Mouse (Mus musculus) gastrocnemius, postnatal 10 days (tissue): ENCODE measurements around the gene Map3k12. TPM values are rescaled to one million over a fixed set of nuclear protein-coding genes. Genes with fewer than 3 reads are reported as not detected.

Experiments
- DNase-seq: peaks from one replicate; pipeline ENCODE4 v3.0.0; 2021; ENCODE audit warnings: mixed read lengths
- total RNA-seq, 2 experiments: library from RNA; stranded (reverse); gene quantifications; 2 replicates each; pipeline ENCODE4 v1.2.3; 2021

Map3k12 gene
- total RNA-seq, 2 experiments from 2014 or later, result 3.8 to 4.9 TPM

DNA sequence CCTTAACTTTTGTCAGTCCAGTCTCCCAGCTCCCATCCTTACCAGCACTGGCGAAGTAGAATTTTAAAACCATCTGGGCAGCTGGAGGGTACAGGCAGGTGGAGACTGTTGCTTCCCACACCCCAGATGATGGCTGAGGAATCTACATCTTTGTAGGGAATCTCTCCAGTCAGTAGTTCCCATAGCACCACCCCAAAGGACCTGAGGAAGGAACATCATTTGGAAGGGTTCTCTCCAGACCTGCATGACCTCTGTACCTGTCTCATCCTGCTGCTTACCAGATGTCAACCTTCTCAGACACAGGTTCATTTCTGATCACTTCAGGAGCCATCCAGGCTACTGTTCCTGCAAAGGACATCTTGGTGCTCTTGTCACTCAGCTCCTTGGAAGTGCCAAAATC, 13.4 kb downstream of the Map3k12 start, which contains the start of gene Gm10337:
Gene Gm10337 (plus strand): TSS at position 276 of the 400 bp plus-strand sequence.
- DNase-seq, result no peak

DNA sequence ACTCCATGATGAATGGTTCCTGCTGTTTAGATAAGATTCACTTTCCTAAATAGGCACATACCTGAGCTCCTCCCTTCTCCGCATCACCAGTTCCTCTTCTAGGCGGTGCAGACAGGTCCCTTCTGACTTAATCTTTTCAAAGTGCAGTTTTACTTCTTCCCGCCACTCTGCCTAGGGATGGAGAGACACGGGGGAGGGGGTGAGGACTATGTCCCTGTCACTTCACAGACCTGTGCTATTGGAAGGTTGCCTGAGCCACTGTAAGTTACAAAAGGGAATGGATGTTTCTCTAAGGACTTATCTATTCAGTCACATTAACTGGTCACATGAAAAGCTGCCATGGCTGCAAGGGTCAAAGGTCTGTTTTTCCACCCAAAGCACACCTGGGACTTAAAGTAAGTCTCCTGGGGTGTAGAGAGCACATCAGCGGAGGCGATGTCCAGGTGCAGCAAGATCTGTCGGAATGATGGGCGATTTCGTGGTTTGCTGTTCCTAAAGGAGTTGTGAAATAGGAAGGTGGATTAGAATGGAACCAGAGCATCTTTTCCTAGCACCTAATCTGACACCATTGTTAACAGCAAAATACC, 14.5 kb downstream of the Map3k12 start:
- DNase-seq, result no peak

DNA sequence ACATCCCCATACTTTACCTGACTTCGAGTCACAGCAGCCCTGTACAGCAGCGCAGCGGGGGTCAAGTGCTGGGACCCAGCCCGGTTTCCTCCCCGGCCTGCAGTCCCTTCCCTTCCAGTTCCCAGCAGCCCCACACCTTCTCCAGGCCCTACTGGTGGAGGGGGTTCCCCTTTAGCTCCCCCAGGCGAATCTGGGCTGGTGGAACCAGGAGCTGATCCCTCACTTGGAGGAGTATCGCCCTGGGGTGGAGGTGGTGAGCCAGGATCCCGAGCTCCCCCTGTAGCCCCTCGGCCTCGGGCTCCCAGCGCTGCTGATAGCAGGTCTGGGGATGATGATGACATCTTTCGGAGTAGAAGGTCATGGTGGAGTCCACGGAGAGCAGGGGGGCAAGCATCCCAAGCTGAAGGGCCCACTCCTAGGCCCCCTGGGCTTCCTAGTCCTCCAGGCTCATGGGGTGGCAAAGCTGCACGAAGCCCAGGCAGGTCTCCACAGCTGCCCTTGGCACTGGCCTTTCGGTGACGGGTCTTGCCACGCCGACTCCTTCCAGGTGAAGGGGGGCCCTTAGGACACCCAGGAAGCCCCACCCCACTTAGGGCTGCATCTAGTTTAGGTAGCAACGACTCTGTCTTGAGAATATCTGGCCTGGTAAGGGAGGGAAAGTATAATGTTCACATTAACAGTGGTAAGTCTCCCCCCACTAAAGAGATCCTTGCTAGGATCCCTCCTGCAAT, 15.6 kb downstream of the Map3k12 start:
- no peak for DNase-seq

DNA sequence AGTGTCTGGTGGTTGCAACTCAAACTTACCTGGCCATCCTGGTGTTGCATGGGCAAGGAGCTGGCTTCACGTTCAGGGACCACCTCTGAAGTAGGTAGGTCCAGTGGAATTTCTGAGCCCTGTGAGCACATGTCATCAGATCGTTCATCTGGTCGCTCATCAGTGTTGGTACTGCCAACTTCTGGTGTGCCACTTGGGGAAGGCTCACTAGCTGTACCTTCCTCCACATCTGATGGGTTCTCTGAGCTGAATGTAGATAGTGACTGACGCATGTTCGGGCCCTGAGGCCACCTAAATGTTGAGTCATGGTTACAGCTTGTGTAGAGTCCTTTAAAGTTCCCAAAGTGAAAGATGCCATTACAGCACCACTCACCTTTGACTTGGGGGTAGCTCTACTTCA, 16.4 kb downstream of the Map3k12 start:
- DNase-seq, result no peak

DNA sequence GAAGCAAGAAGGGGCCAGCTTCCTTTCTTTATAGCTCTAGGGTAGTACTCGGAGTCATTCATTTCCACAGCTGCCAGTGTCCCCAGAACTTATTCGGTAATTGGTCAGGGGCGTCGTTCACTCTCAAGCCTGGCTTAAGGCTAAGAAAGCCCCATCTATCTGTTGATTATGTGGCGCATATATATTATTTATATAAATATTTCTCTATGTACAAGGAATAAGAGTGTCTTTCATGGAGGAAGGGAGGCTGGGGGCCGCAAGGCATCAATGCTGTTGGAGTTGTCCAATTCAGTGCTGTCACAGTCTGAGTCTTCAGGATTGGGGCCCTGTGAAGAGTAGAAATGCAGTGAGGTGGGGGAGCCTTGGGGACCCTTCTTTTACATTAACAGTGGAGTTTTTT, 17.0 kb downstream of the Map3k12 start:
- DNase-seq, result no peak

DNA sequence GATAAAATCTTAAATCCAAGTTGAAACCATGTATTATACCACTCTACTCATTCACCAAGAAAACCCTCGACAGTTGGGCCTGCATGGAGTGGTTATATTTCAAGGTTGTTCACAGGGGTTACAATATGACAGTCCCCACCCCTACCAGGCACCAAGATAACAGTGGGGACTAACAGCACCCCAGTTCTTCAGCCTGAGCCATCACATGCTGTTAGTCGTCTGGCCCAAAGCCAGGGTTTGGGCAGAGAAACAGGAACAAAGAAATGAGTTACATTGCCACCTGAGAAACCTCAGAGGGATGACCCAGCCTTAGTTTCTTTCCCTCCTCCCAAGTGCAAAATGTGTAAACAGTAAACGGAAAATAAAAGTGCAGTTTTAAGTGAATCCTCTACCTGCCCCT, 17.5 kb downstream of the Map3k12 start:
- no peak for DNase-seq

DNA sequence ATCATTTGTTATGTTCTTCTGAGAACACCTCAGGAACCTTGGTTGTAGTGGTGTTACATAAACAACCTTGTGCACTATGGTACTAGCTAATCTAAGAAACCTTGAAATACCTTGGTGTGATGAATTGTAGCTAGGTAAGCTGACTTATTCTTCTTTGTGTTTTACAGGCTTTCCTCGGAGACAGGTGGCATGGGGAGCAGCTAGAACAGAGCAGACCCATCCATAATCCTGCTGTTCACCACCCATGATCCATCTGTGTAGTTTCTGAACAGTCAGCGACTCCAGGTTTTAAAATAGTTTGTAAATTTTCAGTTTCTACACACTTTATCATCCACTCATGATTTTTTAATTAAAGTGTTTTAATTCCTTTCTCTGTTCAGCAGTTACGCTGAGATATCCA, 18.5 kb downstream of the Map3k12 start:
- DNase-seq, result no peak

DNA sequence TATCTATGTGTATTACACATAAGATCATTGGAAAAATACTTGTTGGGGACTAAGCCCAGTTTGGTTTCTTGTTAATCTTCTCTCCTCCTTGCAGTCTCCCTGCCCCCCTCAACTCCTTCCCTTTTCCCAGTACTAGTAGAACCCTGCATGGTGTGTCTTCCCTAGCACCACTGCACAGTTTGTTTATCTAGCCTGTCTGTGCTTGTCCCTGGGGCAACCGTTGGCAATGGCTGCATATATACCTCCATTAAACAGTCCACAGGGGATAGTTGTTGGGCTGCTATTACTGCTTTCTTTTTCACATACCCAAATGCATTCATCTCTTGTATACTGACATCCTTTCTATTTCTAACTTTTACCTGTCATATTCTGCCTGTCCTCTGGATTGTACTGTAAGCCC, 29.2 kb downstream of the Map3k12 start:
- no peak for DNase-seq

DNA sequence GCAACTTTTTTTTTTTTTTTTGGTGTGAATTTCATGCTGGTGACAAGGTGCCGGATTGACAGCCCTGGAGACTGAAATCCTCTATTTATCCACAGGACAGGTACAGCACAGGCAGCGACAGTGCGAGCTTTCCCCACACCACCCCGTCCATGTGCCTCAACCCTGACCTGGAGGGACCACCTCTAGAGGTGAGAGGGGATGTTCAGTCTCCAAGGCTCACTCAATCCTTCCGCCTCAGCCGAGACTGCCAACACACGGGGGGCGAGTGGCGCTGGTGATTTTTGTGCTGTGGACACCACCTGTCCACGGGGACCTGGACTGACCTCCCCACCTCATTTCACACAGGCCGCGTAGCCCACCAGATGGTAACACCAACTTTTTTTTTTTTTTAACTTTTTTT, 31.0 kb downstream of the Map3k12 start:
- DNase-seq, result no peak

DNA sequence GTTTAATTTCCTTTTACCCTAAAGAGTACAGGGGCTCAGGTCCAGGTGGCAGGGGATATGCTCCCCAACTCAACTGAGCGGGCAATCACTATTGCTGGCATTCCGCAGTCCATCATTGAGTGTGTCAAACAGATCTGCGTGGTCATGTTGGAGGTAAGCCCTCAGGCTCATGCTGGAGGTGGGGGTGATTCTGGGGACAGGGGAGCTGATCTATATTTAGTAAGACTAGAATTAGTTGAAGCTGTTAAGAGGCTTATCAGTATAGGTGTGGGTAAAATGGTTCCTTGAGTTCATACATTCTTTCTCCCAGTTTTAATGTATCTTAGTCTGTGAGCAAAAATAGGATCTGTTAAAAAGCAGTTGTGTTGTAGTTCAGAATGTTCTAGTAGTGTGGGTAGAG, 33.7 kb downstream of the Map3k12 start:
- no peak for DNase-seq

DNA sequence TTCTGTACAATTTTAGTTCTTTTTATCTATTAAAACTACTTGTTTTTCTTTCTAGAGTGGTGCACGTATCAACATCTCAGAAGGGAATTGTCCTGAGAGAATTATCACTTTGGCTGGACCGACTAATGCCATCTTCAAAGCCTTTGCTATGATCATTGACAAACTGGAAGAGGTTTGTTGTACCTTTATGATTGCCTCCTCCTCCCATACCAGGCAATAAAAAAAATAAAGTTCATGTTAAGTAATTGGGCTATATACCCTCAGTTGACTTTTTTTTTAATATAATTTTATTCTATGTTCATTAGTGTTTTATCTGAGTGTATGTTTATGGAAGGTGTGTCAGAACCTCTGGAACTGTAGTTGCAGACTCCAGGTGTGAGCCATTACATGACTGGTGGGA, 42.3 kb downstream of the Map3k12 start:
- DNase-seq, result no peak

DNA sequence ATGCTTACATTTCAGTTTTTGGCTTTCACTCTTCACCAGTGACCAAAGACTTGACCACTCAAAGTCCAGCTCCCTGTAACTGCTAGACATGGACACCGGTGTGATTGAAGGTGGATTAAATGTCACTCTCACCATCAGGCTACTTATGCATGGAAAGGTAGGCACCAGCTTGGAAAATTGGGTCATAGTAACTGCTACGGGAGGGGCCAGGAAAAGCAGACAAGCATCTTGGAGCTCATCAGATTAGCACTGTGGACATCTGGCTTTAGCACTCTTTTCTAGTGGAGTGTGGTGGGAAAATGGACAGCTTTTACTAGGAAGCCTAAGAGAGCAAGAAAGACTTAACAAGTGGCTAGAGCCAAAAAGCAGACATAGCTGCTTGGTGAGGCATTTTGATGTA, 43.6 kb downstream of the Map3k12 start:
- DNase-seq, result no peak

DNA sequence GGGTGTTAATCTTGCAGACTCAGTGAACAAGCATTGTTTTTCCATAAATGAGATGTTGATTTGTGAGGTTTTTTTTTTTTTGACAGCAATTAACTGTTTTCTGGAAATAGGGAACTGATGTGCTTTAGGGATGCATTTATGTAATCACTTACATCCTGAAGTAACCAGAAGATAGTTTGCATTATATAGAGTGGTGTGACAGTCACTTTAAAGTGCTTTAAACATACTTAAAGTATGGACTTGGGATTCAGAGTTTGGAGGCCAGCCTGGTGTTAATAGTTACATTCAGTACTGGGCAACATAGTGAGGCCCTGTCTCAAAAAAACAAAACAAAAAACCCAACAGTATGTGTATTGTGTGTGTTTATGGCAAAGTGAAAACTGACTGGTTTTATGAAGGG, 45.1 kb downstream of the Map3k12 start:
- no peak for DNase-seq

DNA sequence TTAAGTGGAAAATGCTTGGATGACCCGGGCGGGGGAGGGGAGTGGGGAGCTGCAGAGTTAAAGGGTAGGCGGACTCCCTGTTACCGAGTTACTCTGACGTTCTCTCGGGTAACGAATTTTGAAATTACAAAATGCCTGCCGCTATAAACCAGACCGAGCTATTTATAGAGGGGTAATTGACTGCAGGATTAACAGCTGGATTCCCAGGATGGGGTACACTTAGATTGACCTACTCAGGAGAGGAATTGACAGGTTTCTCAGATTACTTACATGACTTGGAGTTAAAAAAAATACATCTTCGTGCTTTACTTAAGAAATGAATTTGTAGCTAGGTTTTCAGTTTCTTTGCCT, 45.6 kb downstream of the Map3k12 start:
- DNase-seq, result no peak

DNA sequence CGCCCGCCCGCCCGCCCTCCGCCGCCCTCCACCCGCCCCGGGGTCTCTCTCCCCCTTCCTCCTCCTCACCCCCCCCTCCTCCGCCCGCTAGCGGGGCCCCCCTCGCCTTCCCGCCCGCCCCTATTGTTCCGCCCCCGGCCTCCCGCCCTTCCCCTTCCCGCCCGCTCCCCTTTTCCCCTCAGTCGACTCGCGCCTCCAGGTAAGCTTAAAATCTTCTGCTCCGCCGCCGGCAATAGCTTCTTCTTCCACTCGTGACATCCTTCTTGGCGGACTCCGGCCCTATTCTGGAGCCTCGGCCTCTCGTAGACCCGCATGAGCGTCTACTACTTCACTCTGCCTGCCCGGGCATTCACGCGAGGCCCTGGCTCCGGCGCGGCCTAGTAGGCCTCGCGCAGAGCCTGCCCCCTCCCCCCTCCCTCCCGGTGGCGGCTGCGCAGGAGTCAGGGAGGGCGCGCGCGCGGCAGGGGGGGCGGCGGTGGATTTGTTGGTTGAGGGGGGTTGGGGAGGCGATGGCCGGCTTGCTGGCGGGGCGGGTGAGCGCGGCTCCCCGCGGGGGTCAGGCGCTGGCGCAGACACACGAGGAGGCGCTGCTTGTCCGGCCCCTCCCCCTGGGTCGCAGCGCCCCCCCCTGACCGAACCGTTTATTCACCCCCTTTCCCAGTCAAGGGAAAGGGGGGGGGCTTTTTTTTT, 46.1 kb downstream of the Map3k12 start:
- DNase-seq, result peak; percentile 85

DNA sequence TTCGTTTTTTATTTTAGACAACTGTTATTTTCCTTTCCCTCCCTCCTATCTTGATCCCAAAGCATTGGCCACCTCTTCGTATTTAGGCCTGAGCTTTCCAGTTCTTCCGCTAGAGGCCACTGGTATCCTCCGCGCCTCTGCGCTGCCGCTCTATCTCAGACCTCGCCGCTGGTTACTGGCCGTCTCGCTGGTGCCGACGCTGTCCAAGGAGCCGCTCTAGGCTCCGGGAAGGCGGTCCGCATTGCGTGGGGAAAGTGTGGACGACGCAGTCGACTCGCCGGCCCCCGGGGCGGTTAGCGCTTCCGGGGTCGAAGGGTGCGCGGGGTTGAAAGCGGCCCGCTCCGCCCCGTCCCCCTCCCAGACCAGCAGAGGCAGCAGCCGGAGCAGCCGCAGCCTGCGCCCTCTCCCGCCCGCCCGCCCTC, 46.7 kb downstream of the Map3k12 start, which contains the start of gene Pcbp2:
Gene Pcbp2 (plus strand): TSS at position 357 of the 422 bp plus-strand sequence.
- peak; percentile 93 for DNase-seq

DNA sequence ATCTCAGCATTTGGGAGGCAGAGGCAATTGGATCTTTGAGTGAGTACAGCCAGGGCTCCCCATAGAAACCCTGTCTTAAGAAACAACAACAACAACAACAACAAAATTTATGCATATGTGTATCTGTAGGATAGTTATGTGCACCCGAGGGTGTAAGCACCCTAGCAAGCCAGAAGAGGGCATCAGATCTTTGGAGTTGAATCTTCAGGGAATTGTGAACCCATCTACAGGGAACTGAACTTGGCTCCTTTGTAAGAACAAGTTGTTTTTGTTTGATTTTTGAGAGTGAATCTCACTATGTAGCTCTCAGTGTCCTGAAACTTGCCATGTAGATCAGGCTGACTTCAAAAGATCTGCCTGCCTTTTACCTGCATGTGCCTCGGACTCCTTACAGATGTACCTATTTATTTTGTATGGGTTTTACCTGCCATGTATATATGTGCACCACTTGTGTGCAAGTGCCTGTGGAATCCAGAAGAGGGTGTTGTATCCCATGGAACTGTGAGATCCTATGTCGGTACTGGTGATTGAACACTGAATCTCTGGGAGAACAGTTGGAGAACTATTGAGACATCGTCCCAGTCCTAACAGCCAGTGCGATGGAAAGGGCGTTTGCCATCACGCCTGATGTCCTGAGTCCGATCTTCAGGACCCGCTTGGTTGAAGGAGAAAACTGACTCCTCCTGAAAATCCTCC, 48.0 kb downstream of the Map3k12 start:
- DNase-seq, result no peak

DNA sequence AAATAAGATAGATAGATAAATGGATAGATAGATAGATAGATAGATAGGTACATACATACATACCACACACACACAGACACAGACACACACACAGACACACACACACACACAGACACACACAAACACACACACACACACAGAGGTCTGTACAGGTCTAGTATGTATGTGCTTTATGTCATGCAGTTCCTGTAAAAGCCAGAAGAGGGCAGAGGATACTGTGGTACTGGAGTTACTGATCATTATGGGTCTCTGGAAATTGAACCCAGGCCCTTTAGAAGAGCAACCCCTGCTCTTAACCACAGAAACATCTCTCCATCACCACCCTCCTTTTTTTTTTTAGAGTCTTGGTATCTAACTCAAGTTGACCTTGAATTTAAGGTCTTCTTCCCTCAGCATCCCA, 53.2 kb downstream of the Map3k12 start:
- DNase-seq, result no peak

DNA sequence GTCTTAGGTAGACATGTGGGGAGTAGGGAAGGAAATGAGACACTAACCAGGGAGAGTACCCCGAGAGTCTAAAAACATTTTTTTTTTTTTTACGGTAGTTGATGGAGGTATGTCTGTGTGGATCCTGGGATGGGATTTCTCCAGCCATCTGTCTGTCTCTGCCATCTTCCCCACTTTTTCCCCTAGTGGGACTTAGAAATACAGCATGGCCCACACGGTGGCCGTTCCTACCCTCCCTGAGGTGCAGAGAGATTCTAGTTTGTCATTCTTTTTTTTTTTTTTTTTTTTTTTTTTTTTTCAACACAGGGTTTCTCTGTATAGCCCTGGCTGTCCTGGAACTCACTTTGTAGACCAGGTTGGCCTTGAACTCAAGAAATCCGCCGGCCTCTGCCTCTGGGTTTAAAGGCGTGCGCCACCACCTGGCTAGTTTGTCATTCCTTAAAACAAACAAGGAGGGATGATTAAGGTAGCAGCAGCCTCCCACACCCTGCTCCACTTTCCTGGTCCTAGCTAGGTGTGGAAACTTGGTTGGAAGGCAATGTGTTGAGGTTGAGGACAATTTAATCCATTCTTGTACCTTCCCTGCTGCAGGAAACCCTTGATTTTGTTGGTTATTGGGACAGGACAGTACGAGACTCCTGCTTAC, 55.3 kb downstream of the Map3k12 start:
- DNase-seq, result no peak

DNA sequence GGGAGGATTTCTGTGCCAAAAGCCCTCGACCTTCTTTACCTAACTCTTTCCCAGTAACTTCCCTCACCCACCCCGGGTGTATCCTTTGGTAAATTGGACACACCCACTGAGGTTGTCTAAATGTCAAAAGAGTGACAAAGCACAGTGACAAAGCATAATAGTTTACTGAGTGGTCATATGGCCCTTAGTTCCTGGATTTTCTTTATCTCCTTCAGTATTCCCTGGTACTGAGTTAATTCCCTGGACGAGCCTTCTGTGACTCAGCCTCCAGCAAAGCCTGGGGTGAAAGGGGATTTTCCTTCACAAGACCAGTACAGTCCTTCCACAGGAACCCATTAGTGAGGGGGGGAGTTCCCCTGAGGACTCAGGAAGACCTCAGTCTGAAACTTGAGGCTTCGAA, 55.9 kb downstream of the Map3k12 start:
- DNase-seq, result no peak

DNA sequence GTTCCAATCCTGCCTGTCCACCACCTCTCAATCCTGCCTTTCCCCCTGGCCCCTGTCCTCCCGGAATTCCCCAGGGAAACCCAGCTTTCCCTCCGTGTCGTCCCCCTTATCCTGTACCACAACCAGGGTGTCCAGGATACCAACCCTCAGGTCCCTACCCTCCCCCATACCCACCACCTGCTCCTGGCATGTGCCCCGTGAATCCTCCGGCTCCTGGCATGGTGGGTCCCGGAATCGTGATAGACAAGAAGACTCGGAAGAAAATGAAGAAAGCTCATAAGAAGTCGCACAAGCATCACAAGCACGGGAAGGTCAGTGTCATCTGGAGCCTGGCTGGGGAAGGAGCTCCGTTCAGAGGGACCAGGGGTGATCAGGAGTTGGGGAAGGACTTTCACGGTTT, 56.5 kb downstream of the Map3k12 start:
- no peak for DNase-seq

DNA sequence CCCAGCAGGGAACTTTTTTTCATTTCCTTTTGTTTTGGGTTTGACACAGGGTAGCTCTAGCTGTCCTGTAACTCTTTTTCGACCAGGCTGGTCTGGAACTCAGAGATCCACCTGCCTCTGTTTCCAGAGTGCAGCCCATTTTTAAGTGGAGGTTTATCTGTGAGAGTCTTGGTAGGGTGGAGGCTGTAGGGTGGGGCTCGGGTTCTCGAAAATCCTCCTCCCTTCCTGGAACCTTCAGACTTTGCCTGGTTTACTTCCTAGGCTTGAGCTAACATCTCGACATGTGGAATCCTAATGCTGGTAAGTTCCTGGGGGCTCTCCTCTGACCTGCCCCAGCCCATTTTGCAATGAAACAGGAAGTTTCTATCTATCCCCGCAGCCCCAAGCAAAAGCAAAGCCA, 57.0 kb downstream of the Map3k12 start:
- DNase-seq, result no peak

DNA sequence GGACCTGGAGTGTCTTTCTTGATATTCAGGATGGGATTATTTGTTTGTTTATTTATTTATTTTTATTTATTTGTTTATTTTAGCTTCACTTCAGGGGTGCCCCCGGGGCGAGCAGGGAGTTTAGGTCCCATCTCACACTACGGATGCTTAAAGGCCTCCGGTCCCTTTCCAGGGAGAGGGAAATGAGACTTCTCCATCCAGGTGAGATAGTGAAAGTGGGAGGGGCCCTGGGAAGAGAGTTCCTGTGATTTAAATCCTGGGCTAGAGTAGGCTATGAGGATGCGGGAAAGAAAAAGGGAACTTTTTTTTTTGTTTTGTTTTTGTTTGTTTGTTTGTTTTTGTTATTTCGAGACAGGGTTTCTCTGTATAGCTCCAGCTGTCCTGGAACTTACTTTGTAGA, 57.5 kb downstream of the Map3k12 start:
- DNase-seq, result no peak
